Mouse (Mus musculus) lung, postnatal 0 days (tissue): Measurements from ENCODE around the gene Tmem79.

Experiments
- CTCF ChIP-seq: IDR thresholded peaks from 2 replicates; pipeline ENCODE4 v1.5.1; 2016; ENCODE audit warnings: antibody characterized with exemption, mild to moderate bottlenecking
- EP300 ChIP-seq: IDR thresholded peaks from 2 replicates; pipeline ENCODE4 v1.6.1; 2016; ENCODE audit warnings: antibody characterized with exemption, mild to moderate bottlenecking, control low read depth

DNA sequence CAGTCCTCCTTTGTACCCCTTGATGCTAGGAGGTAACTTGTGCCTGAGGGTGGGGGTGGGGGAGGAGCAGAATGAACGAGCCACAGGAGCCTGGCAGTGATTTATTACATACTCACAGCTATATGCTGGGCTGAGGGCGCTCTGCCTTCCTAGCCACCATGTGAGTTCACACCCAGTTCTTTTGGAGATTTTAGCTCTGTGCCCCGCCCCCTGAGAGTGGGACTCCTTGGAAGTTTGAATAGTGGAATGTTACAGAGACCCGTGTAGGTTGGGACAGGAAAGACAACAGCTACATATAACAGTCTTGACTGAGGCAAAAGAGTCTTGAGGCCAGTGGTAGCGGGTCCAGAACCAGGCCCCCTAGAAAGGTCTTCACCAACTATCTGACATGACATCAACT is 7.0 kb downstream of the Tmem79 start:
- TF ChIP-seq CTCF = no peak
- TF ChIP-seq EP300 = no peak
